Mouse (Mus musculus): ENCODE measurements around the gene Esam. TPM values are rescaled to one million over a fixed set of nuclear protein-coding genes. Genes with fewer than 3 reads are reported as not detected.

The Esam gene
- total and polyA plus RNA-seq, 2 experiments from 2014 or later, result 29.1 to 35.1 TPM

- Histone ChIP-seq H3K27me3 (ENCODE audit: insufficient read depth, low read length) (no peaks in the 10 kb centered on the region), H3K4me2 (ENCODE audit: low read depth, low read length, poor library complexity, severe bottlenecking) (no peak overlapping the region), H3K9ac (replicated peaks; ENCODE audit: low read length, poor library complexity, severe bottlenecking) (no peak overlapping the region), H3K9me3 (ENCODE audit: low read length) (no peaks in the 10 kb centered on the region), H3K27ac (ENCODE audit: low read depth, low read length) (no peak overlapping the region), H3K4me1 (ENCODE audit: insufficient read depth, low read length) (peaks cover 5% of the 10 kb centered on the region; the same call in 1 of the 2 replicates), H3K4me3 (ENCODE audit: low read depth, low read length) (no peak overlapping the region), H3K36me3 (ENCODE audit: insufficient read depth, low read length) (no peaks in the 10 kb centered on the region)
- DNase-seq (ENCODE audit: low spot score) (no peak), ATAC-seq (ENCODE audit: low FRiP score) (peak; percentile 6; the same call in 1 of the 2 replicates)
- WGBS, result 44% methylated on average over 15 of the region's 15 CpGs
- no peak for TF ChIP-seq CTCF (IDR thresholded peaks at IDR 0.05)
These were observed 40.2 kb downstream of the Esam start for GRCm38 (mm10) chr9:37567892-37568604.

- H3K4me3 ChIP-seq (ENCODE audit: low read depth, low read length), result no peak overlapping the region
- H3K4me1 ChIP-seq (ENCODE audit: insufficient read depth, low read length), result peaks cover 5% of the 10 kb centered on the region; the same call in 1 of the 2 replicates
- H3K27me3 ChIP-seq (ENCODE audit: insufficient read depth, low read length), result no peaks in the 10 kb centered on the region
- H3K9me3 ChIP-seq (ENCODE audit: low read length), result no peaks in the 10 kb centered on the region
- no peak for TF ChIP-seq CTCF (IDR thresholded peaks at IDR 0.05)
- no peak for DNase-seq (ENCODE audit: low spot score)
- no peak overlapping the region for H3K4me2 ChIP-seq (ENCODE audit: low read depth, low read length, poor library complexity, severe bottlenecking)
- no peak overlapping the region for H3K27ac ChIP-seq (ENCODE audit: low read depth, low read length)
- 41% methylated on average over 4 of the region's 4 CpGs for WGBS
- no peak overlapping the region for H3K9ac ChIP-seq (replicated peaks; ENCODE audit: low read length, poor library complexity, severe bottlenecking)
- no peaks in the 10 kb centered on the region for H3K36me3 ChIP-seq (ENCODE audit: insufficient read depth, low read length)
- ATAC-seq (ENCODE audit: low FRiP score), result no peak; the same call in 1 of the 2 replicates
These were observed 40.8 kb downstream of the Esam start for GRCm38 (mm10) chr9:37568605-37569214.

DNA sequence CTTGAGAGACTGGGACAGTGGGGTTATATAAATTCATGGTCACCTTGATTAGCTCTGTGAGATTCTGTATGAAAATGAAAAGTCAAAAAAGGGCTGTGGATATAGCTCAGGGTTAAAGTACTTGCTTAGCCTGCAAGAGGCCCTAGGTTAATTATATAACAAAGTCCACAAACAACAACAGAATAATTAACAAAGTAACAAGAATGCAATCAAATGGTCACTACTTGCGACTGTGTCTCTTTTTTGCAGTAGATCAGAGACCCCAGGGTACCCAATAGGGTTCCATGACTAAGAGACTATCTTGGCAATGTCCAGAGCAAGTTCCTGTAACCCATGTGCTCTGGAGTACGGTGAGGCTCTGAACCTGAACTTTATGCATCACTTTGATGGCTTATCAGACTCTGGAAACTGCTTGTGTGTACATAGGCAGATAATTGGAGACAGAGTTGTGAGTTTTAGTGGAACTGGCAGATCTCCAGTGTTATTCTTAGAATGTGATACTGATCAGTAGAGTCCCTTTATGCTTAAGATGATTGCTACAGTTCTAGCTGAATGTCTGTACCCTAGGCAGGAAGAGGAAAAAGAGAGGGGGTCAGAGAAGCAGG lies 41.5 kb downstream of the Esam start:
- H3K4me1 ChIP-seq (ENCODE audit: insufficient read depth, low read length), result peaks cover 5% of the 10 kb centered on the region; the same call in 1 of the 2 replicates
- DNase-seq (ENCODE audit: low spot score) (no peak), ATAC-seq (ENCODE audit: low FRiP score) (no peak)
- H3K27me3 ChIP-seq (ENCODE audit: insufficient read depth, low read length), result no peaks in the 10 kb centered on the region
- H3K4me2 ChIP-seq (ENCODE audit: low read depth, low read length, poor library complexity, severe bottlenecking), result no peak overlapping the region
- 78% methylated on average over 2 of the region's 2 CpGs for WGBS
- no peak overlapping the region for H3K9ac ChIP-seq (replicated peaks; ENCODE audit: low read length, poor library complexity, severe bottlenecking)
- no peaks in the 10 kb centered on the region for H3K9me3 ChIP-seq (ENCODE audit: low read length)
- TF ChIP-seq CTCF (IDR thresholded peaks at IDR 0.05), result no peak
- no peaks in the 10 kb centered on the region for H3K36me3 ChIP-seq (ENCODE audit: insufficient read depth, low read length)
- H3K4me3 ChIP-seq (ENCODE audit: low read depth, low read length), result no peak overlapping the region
- H3K27ac ChIP-seq (ENCODE audit: low read depth, low read length), result no peak overlapping the region

DNA sequence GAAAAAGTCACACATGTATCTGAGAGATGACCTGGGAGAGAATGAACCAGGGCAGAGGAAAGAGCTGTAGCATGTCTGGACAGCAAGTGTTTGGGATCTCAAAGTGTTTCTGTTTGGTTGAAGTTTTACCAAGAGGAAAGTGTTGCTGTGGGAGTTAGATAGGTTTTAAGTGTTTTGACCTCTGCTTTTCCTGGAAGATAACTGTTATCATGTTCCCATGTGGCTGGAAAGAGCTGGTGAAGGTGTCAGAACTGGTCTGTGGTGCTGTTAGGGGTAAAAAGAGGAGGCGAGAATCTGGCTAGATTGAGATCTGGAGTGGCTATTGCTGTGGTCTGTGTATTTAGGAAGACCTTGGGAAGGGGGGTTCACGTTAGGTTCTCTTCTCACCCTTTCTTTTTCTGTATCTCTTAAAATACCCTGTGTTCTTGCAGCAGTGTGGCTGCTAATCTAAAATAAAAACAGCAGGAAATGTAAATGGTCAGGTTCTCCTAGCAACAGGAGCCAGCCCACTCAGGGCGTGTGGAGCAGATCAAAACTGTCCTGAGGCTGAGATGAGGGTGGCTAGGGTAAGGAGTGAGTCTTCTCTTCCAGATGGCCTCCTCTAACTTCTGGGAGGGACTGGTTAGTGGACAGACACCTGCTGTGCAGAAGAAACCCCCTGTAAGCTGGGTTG lies 44.5 kb downstream of the Esam start:
- Histone ChIP-seq H3K27ac (ENCODE audit: low read depth, low read length) (no peak overlapping the region), H3K4me3 (ENCODE audit: low read depth, low read length) (no peak overlapping the region), H3K9me3 (ENCODE audit: low read length) (no peaks in the 10 kb centered on the region), H3K9ac (replicated peaks; ENCODE audit: low read length, poor library complexity, severe bottlenecking) (no peak overlapping the region), H3K4me1 (ENCODE audit: insufficient read depth, low read length) (peaks cover 10% of the 10 kb centered on the region; the same call in 1 of the 2 replicates), H3K36me3 (ENCODE audit: insufficient read depth, low read length) (no peaks in the 10 kb centered on the region), H3K4me2 (ENCODE audit: low read depth, low read length, poor library complexity, severe bottlenecking) (no peak overlapping the region), H3K27me3 (ENCODE audit: insufficient read depth, low read length) (no peaks in the 10 kb centered on the region)
- 67% methylated on average over 3 of the region's 3 CpGs for WGBS
- no peak for ATAC-seq (ENCODE audit: low FRiP score)
- DNase-seq (ENCODE audit: low spot score), result no peak
- no peak for TF ChIP-seq CTCF (IDR thresholded peaks at IDR 0.05)

DNA sequence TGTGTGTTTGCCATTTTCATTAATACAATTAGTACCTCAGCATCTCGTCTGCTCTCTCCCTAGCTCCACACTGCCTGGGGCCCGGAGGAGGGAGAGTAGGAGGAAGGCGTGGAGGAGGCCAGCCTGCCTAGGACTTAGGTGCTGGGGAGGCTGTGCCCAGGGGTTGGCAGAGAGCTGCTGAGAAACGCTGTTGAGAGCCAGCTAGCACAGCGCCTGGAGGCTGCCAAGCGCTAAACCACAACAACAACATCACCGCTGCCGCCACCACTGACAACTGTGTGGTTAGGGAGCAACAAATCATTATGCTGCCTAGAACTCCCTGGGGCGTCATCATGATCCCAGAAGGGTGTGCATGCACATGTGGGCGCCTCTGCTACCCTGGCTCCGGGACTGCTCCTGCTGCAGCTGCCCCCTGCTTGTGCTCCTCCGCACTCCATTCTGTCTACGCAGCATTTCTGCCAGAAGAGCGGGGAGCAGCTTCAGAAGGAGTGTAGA lies 48.6 kb downstream of the Esam start:
- 34% methylated on average over 14 of the region's 14 CpGs for WGBS

More for the DNA sequence above, 48.6 kb downstream of the Esam start:
- Histone ChIP-seq H3K27ac (ENCODE audit: low read depth, low read length) (peak overlapping the region; percentile 77), H3K4me1 (ENCODE audit: insufficient read depth, low read length) (0 out of 2 replicates have a peak, but pooled peaks cover 5% of the 10 kb centered on the region), H3K36me3 (ENCODE audit: insufficient read depth, low read length) (no peaks in the 10 kb centered on the region), H3K9me3 (ENCODE audit: low read length) (no peaks in the 10 kb centered on the region), H3K4me3 (ENCODE audit: low read depth, low read length) (no peak overlapping the region), H3K9ac (replicated peaks; ENCODE audit: low read length, poor library complexity, severe bottlenecking) (peak overlapping the region; percentile 33; the same call in 1 of the 2 replicates), H3K27me3 (ENCODE audit: insufficient read depth, low read length) (no peaks in the 10 kb centered on the region), H3K4me2 (ENCODE audit: low read depth, low read length, poor library complexity, severe bottlenecking) (peak overlapping the region; percentile 33; the same call in 1 of the 2 replicates)
- ATAC-seq (ENCODE audit: low FRiP score) (peak; percentile 69; the same call in 1 of the 2 replicates), DNase-seq (ENCODE audit: low spot score) (peak; percentile 24)
- TF ChIP-seq CTCF (IDR thresholded peaks at IDR 0.05), result no peak

Data from midbrain, postnatal 0 days (tissue).